Mouse (Mus musculus): Measurements from ENCODE around the gene Rpa2.
"Not testable (repeated sequence)": the region's sequence is repeated elsewhere in the genome, so short reads cannot be mapped to it uniquely, and the experiment has no call there.

Rpa2 gene

DNA sequence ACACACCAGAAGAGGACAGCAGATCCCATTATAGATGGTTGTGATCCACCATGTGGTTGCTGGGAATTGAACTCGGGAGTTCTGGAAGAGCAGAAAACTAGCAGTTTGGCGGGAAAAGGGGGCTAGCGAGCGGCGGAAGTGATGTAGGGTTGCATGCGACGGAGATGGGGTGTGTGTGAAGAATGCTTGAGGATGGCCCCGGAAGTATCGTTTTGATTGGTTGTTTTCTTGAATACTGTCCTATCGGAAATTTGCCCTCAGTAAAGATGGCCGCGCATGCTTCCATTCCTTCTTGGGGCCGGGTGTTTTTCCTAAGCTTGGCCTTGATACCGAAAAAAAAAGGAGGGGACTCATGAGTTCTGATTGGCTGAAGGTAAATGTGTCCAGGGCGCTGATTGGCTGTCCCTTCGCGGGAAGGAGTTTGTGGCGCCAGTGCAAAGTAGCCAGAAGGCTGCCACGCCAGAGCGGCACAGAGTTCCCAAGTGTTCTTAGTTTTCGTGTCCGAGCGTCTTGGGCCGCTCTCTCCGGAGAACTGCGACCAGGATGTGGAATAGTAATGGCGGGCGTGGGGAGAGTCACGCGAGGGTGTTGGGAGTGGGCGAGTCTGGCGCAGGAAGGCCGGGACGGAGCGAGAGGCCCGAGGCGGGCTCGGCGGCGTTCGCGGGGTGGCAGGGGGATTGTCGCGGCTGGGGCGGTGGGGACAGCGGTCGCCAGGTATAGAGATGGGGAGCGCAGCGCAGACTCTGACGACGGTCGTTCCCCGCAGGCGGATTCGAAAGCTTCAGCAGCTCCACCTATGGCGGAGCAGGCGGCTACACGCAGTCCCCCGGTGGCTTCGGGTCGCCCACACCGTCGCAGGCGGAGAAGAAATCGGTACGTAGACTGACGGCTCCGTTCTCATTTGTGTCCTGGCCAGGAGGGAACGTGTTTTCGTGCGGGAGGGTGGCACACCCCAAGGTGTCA, at the start of gene Rpa2:
Rpa2 (plus strand) TSS at position 419 of the 963 bp plus-strand sequence.
- peak; percentile 93 for DNase-seq (ENCODE audit: low spot score)

DNA sequence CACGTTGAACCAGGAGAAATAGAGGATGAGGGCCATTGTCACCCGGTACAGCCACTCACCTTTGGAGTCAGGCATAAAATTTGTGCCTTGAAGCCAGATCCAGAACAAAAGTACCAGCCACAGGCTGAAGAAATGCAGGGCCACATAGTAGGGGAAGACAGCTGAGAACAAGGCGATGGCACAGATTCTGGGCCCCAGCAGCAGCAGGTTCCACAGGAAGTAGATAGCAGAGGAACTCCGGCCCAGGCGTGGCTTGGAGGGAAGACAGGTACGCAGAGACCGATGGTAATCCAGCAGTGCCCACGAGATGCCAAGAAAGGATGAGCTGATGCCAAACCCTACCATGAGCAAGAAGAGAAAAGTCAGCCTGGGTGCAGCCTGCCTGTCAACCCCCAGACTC, 39.9 kb upstream of the Rpa2 start:
- no peak for DNase-seq (ENCODE audit: low spot score)

DNA sequence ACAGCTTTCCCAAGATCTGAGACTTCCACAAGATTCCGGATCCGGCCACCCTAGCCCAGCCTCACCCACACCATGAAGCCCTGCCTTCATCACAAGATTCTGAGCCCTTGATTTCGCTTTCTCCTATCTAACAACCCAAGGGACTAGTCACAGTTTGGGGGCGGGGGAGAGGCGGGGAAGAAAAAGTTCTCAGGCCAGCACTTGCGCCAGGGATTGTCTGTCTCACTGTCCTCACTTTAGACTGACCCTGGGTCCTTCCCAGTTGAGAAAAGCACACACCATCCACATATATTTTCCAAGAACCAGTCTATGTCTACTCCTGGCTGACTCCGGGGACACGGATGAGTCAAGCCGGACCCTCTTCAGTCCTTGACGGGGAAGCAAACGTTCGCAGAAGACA, 36.5 kb upstream of the Rpa2 start:
- no peak for DNase-seq (ENCODE audit: low spot score)

DNA sequence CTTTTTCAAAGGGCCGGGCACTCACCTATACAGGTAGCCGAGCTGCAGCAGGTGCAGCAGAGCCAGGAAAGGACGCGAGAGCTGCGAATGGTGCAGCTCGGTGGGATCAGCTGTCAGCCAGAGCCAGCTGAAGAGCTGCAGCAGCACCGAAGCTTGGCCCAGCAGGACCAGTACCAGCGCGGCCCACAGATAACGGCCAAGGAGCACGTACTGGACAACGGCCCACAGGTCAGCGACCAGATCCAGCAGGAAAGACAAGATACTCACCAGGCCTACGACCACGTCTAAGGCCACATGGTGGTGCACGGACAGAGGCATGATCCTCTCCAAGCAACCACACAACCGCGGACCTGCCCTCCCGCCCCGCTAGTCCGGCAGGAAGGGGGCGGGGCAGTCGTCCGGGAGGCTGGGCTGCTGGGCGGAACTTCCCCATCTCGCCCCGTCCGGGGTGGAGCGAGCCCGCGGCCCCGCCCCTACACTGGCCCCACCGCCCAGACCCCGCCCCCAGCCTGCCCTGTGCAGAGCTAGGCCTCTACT, 35.9 kb upstream of the Rpa2 start, which contains the start of gene Xkr8:
Xkr8 (minus strand) TSS at position 399 of the 537 bp plus-strand sequence.
- DNase-seq (ENCODE audit: low spot score), result peak; percentile 69

DNA sequence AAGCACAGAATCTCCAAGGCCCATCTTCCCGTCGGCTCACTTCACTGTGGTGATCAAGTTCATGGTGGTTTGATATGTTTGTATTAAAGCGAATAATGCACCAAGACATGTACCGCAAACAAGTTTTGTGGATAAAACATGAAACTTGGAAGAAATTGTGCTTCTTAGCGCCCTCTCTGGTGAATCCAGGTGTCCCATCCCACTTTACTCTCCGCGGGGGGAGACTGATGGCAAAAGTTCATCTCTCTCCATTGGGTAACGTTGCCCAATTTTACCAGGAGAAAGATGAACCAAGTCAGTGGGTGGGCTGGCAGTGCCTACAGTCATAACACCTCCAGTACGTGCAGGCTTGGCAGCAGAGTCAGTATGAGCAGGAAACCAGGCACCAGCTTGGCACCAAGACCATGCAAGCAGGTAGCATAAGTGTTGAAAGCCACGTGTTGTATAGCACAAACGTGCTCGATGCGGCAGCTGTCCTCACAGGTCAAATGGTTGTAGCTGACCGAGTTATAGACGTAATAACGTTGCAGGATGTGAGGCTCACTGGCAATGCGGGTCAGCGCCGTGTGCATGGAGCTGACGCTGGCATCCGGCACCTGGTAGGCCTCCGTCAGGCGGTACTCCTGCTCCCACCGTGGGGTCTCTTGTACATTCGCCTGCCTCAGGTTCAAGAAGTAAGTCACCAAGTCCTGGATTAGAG, 34.9 kb upstream of the Rpa2 start:
- DNase-seq (ENCODE audit: low spot score), result no peak

DNA sequence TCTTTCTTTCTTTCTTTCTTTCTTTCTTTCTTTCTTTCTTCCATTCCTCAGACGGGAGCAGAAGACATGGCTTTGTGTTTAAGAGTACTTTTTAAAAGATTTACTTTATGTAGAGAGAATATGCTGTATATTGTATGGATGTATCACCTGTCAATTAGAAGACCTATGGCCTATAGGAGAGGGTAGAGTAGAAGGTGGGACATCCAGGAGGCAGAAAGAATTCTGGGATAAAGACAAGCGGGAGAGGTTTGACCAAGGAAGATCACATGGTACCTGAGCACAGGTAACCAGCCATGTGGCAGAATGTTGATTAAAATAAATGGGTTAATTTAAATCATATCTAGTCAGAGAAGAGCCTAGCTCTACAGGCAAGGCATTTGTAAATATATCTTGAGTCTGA, 33.4 kb upstream of the Rpa2 start:
- no peak for DNase-seq (ENCODE audit: low spot score)

DNA sequence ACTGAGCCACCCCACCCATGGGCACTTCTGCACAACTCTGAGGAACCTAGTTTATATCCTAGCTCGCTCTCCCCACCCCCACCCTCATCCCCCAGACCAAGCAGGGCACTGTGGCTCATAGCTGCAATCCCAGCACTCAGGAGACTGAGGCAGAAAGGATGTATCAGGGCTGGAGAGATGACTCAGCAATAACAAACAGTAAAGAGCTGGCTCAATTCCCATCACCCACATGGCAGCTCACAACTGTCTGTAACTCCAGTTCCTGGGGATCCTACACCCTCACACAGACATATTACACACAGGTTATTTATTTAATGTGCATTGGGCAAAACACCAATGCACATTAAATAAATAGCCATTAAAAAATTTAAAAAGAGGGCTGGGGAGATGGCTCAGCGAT, 32.7 kb upstream of the Rpa2 start:
- DNase-seq (ENCODE audit: low spot score), result no peak

DNA sequence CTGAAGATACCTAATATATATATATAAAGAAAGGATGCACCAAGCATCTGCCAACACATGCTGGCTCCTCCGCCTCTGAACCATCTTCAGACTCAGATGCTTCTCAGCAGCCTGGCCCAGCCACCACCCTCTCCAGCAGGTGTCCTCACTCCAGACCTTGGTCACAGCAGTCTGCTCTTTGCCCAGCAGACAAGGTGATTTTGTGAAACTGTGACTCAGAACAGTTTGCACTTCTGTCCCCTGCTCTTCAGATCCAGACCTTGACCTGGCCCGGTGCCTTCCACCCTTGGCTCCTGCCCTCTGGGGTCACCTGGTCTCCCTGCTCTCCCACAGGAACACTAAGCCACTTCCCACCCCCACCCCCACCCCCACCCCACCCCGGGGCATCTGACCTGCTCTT, 32.2 kb upstream of the Rpa2 start:
- no peak for DNase-seq (ENCODE audit: low spot score)

DNA sequence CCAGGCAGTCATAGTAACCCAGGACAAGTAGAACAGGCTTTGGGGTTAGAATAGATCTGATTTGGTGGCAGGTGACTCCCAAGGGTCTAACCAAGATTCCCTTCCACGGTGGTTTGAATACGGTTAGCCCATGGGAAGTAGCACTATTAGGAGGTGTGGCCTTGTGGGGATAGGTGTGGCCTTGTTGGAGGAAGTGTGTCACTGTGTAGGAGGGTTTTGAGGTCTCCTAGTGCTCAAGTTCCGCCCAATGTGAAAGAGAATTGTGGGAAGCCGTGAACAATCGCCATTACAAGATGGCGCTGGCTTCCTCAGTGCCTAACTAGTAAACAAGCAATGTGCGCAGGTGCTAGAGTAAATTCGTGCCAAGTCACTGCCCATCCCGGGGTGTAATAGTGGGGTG, 31.0 kb upstream of the Rpa2 start:
- DNase-seq (ENCODE audit: low spot score), result not testable (repeated sequence)

DNA sequence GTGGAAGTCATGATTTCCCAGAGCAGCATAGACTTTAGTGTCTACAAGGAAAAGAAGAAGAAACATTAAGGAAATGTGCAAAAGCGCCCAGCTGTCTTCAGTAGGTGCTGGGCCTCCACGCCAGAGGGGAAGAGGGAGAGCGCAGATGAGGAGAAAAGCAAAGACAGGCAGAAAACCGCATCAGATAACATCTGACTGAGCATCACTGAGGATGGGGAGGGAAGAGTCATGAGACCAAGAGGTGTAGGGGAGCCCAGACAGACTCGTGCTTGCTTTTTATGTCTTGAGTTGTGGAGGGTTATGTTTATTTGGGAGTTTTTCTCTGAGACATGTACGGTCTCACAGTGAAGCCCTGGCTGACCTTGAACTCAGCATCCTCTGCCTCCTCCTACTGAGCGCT, 26.6 kb upstream of the Rpa2 start:
- no peak for DNase-seq (ENCODE audit: low spot score)

DNA sequence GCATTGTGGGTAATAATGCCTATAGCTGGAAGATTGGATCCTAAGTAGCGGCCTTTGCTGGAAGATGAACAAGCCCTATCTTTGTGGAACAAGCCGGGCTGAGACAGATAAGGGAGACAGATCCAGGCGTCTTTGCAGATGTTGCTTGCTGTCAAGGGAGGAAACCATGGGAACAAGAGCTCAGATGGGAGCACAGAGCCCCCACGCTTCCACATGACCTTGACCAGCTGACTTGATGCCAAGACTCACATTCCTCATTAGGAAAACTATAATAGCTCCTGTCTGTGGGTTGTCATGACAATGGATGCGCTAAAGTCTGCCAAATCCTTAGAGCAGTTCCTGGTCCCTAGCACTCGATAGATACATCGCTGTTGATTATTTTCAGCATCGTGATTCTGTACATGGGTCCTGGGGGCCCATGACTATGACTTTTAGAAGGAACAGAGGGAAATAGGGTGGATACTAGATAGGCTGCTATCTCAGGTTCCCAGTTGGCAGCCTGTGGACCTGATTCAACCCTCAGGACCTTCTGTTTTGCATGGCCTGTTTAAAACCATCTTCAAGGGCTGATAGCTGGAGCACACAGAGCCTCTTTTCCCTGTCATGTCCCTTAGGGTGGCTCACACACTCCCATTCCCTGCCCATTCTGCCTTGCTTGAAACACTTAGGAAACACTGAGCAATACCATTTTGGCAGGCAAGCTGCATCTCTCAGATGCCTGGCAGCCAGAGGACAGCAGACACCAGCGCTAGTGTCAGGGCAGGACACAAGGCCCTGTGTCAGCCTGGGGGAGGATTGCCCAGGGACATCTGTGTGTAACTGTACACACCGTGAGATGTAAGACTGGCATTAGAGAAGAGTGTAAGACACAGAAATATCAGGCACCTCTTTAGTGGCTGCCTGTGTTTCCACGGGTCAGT, 23.9 kb upstream of the Rpa2 start:
- no peak for DNase-seq (ENCODE audit: low spot score)

DNA sequence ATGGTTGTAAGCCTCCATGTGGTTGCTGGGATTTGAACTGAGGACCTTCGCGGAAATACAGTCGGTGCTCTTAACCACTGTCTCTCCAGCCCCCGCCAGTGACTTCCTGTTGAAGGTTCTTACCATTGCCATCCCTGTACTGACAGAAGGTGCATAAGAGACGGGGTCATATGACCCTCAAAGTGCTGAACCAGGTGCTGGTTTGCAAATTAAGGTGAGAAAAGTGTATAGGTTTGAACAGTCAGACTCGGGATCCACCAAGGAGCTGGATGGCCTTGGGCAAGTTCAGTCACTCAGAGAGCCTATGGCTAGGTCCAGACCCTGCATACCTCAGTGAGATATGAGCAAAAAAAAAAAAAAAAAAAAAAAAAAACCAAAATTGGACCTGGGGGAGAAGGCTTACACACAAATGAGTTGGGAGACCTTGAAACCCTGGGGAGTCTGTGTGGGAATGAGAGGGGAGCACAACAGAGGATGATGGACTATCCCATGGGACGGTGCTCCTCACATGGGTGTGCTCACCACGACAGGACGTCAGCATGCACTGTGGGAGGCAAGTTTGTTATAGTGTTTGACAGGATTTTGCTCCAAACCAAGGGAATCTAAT, 21.1 kb upstream of the Rpa2 start:
- DNase-seq (ENCODE audit: low spot score), result no peak

DNA sequence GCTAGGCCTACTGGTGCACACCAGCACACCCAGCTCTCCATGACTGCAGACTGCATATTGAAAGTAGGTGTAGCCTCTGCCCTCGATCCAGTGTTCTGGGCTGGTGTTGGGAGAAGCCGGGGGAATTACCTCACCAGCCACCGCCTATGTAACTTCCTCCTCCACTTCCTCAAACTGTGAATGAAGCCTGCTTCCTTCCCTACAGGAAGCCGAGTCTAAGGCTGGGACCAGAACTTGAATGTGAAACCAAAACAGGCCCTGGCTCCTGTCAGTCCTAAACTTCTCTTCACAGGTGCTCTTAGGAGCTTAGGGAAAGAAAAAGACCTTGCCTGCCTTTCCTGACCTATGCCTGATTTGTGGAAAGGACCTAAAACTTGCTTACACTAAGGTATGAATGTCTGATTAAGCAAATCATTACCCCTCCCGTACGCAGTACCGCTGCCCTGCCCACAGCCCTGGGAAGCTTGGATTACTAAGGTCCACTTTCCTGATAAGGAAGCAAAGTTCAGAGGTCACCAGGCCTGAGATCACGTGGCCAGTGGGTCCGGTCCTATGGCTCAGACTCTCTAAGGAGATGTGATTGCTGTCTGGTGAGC, 20.4 kb upstream of the Rpa2 start:
- DNase-seq (ENCODE audit: low spot score), result no peak

DNA sequence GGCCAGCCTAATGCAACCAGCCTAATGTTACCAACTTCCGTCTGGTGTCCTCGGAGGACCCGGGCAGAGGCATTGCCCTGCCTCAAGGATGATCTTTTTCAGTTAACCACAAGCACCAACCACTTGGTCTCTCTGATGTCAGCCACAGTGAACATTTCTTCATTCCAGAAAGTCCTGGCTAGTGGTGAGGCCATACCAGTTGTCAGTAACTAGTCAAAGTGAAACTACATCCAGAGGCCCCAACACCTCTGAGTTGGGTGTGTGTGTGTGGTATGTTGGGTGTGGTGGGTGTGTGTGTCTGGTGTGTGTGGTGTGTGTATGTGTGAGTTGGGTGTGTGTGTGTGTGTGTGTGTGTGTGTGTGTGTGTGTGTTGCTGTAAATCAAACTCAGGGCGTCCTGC, 19.4 kb upstream of the Rpa2 start:
- no peak for DNase-seq (ENCODE audit: low spot score)

DNA sequence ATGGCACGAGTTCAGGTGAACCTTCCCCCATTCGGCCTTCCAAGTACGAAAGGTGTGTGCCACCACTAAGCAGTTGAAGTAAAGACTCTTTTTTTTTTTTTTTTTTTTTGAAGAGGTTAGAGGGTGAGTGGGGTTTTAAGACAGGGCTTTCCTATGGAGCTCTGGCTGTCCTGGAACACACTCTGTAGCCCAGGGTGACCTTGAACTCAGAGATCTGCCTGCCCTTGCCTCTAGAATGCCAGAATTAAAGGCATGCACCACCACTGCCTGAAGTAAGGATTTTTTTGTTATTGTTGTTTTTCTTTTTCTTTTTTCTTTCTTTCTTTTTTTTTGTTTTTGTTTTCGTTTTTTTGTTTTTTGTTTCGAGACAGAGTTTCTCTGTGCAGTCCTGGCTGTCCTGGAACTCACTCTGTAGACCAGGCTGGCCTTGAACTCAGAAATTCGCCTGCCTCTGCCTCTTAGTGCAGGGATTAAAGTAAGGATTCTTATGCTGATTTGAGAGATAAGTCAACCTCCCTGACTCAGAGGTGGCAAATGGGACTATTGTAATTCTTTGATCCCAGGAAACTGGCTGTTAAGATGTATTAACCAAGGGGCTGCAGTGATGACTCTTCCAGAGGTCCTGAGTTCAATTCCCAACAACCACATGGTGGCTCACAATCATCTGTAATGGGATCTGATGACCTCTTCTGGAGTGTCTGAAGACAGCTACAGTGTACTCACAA, 18.7 kb upstream of the Rpa2 start:
- no peak for DNase-seq (ENCODE audit: low spot score)

DNA sequence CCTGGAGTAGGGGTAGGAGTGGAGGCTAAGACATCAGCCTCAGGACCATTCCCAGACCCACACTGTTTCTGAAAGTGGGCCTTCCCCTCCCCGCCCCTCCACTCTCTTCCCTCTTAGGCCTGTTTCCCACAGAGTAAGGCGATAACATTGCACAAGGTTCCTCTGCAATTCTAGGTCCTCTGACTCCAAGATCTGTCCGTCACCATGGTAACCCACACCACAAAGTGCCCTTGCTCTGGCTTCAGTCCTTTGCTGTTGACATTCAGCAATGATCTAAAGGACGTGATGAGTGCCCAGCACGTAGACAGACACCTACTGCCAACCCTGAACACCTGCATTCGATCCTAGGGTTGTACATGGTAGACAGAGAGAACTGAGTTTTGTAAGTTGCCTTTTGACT, 15.1 kb upstream of the Rpa2 start:
- DNase-seq (ENCODE audit: low spot score), result no peak

DNA sequence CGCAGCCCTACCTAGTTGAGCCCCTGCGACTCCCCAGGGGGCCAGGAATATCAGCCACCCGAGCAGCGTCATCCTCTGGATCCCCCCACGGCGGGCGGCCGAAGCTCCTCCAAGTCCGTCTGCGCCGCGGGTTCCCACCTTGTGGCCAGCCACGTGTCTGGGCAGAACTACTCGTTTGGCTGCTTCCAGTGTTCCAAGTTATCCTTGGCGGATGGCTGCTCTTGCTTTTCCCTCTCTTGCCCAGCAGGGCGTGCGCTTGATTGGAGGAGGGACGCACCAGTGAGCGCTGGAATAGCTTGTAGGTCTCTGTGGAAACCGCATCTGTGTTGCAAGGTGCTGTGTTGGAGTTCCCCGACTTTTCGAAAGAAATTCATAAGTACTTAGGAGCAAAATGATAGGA, 11.2 kb upstream of the Rpa2 start, which contains the start of gene Smpdl3b:
Smpdl3b (minus strand) TSS at position 279 of the 400 bp plus-strand sequence.
- peak; percentile 49 for DNase-seq (ENCODE audit: low spot score)

DNA sequence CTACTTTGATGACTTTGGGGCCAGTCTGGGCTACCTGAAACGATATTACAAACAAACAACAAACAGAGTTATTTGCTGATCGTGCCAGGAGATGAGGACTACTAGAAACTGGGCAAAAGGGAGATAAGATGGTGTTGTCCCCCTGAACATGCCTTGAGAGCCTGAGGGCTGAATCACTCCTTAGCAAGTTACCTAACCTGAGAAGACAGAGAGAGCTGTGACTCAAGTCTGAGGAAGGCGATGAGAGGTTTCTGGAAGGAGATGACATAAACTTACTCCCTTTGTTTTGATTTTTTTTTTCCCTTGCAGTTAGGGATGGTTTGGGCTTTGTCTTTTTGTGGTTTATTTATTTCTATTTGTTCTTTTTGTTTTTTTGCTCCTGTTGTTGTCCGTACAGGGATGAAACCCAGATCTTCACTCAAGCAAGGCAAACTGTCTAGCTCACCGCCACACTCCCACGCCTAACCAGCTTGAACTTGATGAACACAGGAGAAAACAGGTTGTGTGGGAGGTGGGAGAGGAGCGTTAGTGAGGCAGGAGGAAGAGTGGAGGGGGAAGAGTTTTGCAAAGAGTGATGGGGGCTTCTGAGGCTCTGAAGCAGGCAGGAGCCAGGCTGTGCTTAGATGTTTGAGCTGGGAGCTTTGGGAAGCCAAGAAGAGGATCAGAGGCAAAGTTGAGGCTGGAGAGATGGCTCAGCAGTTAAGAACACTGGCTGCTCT, 10.3 kb upstream of the Rpa2 start:
- no peak for DNase-seq (ENCODE audit: low spot score)

DNA sequence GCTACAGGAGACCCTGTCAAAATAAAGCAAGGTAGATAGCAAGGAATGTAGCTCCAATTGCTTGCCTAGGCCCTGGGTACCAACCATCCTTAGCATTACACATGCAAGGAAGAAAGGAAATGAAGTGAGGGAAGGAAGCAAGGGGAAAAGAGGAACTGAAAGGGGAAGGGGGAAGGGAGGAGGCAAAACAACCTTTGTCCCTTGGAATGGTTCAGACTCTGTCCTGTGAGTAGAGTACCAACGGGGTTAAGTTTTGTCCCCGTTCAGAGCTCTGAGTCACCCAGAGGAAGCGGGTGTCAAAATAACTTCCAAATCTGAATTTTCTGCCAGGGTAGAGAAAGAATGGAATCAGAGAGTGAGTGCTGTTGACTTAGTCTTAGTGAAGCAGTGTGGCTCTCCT, 7.8 kb upstream of the Rpa2 start:
- no peak for DNase-seq (ENCODE audit: low spot score)

DNA sequence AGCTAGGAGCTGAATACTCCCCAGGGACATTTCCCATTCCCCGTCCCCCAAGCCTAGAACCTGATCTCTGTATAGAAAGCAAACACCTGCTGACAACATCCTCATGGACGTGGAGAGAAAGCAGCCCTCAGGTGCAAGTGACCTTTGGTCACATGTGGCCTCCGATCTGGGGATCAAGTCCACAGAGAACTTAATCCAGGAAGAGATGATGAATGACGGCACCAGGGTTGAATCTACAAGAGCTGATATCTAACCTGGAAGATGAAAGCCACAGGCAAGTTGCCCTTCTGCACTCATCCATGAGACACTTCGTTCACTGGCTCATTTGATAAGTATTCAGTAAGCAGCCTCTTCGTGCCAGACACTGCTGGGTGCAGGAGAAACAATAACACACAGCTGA, 5.5 kb upstream of the Rpa2 start:
- no peak for DNase-seq (ENCODE audit: low spot score)
